Mouse (Mus musculus) small intestine, adult 2 months (tissue): ENCODE results near the gene Mlkl.
"Not testable (repeated sequence)": the region's sequence is repeated elsewhere in the genome, so short reads cannot be mapped to it uniquely, and the experiment has no call there.

ENCODE experiments used
- CTCF ChIP-seq: fragments of 200-500 bp; IDR thresholded peaks from 2 replicates; pipeline ENCODE4 v1.5.1; 2012; ENCODE audit warnings: low read depth, mild to moderate bottlenecking, control low read depth, inconsistent platforms, low read length, moderate library complexity, mixed read lengths; ENCODE audit not compliant: insufficient replicate concordance, insufficient read length; ENCODE audit errors: extremely low read depth
- POLR2A ChIP-seq: fragments of 200-500 bp; IDR thresholded peaks from 2 replicates; pipeline ENCODE4 v1.6.1; 2012; ENCODE audit warnings: low read depth, mild to moderate bottlenecking, control low read depth, inconsistent platforms, low read length, moderate library complexity

DNA sequence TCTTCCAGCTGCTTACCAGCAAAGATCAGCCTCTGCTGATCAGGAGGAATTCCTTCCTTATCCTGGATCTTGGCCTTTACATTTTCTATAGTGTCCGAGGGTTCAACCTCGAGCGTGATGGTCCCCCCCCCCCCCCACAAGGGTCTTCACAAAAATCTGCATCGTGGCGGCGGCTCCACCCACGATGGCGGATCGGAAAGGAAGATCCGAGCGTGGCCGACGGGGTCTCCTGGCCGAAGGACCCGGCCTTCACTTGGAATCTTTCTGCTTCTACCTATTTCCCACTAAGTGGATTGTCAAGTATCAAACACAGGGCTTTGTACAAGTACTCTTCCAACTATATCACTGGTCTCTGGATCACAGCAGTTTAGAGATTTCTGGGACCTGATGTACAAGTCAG, 28.0 kb downstream of the Mlkl start:
- not testable (repeated sequence) for TF ChIP-seq POLR2A, CTCF
